Mouse (Mus musculus): ENCODE data around the gene Rpl15.
A peak's percentile ranks its signal among the peaks of the same experiment; 100 is the strongest.
"Not testable (repeated sequence)": the region's sequence is repeated elsewhere in the genome, so short reads cannot be mapped to it uniquely, and the experiment has no call there.

The Rpl15 gene

DNA sequence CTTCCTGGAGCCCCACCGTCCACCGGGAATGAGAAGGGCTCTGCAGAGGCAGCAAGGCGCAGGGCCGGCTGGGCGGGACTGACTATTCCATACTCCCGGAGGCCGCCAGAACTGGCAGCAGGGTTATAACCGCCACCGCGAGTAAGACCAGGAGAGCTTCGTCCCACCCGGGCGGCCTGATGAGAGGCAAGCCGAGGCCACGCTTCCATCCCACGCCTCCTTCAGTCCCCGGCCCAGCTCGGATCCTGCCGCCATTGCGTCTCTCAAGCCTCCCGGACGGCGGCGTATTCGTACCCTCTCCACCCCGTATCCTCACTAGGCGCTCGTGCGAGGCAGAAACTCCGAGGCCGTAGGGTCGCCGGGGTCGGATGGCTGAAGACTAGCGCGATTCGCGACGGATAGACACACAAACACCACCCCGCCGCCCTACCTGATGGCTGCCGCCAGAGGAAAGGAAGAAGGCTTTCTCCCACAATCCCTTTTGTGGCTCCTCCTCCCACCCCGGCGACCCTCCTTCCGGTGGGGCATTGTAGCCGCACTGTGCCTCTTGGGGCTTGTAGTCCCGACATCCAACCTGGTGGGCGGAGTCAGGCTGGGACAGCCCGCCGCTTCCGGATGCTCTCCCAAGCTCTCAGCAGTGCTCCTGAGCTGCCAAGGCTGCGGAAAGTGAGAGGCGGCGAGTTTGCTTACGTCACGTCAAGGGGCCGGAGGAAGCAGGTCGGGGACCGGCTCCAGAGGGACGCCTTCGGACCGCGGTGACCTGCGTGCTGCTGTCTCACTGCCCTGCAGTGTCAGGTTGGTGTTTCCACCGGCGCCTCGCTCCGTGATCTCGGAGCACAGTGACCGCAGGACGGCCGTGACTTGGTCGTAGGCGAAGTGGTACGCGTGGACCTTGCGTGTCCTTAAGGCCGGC, at the start of gene Rpl15, which contains the start of gene Nkiras1:
Gene Rpl15, minus strand, starts transcription at position 863 of the 913 bp plus-strand sequence.
Gene Nkiras1, plus strand, starts transcription at position 608 of the 913 bp plus-strand sequence.
- peak; percentile 98 to 99 for DNase-seq

DNA sequence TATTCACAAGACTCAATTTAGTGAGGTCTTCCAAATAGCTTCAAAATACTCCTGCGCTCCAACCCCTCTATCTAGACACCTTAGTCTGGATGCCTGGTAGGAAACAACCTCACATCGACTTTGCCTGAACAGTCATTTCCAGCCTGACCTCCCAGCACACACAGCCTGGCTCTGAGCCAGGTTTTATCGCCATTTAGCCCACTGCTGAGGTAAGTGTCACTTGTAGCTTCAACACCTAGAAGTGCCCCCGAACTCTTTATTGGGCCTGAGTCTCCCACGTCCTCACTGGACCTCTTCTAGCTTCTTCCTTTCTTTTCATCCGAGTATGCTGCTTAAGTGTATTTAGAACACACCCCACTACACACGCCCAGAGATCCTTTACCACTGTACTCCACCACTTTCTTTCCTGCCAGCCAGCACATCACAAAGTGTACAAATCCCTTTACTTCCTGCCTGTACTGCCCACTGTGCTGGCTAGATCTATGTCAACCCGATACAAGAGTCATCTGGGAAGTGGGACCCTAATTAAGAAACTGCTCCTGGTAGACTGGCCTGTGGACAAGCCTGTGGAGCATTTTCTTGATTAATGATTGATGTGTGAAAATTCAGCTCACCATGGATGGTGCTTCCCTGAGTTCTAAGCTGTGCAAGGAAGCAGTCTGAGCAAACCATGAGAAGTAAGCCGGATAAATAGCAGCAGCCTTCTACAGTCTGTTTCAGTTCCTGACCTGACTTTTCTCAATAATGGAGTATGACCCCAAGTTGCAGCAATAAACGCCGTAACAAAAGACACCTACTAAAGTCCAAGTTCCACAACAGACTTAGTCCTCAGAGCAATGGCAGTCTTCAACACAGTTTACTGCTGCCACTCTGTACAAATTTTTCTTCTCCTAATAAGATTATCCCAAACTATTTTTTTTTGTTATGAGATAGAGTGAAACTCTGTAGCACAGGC, 46.5 kb upstream of the Rpl15 start:
- DNase-seq, result no peak

DNA sequence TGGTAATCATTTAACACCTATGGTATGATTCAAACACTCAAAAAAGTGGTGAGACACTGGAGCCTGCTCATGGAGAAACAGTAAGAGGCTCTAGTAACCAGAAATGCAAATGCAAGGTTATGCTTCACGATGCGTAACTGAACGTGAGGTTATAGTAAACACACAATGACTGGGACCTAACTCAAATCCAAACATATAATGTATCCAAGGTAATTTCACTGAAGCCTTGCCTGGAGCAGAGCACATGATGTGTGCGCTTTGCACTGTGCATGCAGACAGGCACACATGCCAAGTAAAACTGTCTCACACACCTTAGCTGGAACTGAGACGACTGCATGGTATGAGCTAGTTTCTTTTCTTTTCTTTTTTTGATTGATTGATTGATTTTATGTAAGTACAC, 33.0 kb upstream of the Rpl15 start:
- no peak for DNase-seq

DNA sequence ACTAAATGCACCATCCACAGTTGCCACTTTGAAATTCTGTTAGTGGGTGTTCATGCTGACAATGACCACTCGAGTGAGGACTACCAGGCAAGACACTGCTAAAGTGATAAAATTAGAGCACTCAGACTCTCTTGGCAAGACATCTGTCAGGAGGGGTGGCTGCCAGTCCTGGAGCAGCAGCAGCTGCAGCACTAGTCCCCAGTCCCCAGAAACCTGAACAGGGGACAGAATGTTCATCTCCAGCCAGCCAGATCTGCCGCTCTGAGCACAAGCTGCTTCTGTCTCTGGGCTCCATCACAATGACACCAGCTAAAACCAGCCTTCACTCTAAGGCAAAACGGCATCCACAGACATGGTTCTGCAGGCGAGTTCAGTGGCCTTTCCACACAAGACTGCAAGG, 32.1 kb upstream of the Rpl15 start:
- peak; percentile 29 to 30 for DNase-seq

DNA sequence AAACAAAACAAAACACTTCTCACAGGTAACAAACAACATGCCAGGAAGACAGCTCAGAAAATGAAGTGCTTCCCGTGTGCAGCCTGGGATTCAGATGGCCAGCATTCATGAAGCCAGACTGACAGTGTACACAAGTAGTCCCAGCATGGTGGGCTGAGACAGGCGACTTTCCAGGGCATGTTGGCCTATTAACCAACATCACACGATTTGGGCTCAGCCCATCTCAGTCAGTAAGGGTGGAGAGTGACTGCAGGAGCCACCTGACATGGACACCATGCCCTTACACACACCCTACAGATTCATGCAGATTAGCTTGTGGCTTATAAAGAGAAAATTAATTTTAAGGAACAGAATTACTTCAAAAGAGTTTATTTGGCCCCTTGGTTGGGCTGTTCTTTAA, 31.6 kb upstream of the Rpl15 start:
- no peak for DNase-seq

DNA sequence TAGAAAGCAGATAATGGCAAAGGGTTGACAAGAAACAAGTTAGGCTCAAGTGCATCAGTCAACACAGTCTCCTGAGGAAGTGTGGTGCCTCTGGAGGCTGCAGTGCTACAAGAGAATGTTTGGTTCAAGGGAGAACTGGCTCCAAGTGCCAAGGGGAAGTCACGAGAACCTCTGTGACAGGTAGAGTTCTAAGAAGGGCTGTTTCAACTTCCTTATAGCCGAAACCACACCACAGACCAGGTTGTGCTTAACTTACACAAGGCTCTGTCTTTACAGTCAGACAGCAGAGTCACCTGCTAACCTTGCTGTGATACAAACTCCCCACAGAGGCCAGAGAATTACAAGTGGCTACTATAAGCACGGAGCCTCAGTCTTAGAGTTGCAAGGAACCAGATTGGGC, 30.4 kb upstream of the Rpl15 start:
- DNase-seq, result no peak

DNA sequence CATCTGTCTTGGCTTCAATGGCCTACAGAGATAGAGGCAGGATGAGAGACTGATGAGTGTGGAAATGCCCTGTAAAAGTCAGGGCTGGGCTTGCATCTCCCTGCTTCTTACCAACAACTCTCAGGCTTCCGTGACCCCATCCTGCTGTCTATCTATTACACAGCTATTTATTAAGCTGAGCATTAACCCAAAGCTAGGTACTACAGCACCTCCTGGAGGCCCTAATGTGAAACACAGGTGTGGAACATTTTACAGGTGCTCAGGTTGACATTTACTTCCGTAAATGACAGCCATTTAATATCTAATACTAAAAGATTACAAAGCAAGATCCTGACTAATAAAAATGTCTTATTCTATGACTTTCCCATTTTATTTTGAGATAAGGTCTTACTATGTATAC, 29.5 kb upstream of the Rpl15 start:
- DNase-seq, result peak in 1 of 2 experiments; percentile 14

DNA sequence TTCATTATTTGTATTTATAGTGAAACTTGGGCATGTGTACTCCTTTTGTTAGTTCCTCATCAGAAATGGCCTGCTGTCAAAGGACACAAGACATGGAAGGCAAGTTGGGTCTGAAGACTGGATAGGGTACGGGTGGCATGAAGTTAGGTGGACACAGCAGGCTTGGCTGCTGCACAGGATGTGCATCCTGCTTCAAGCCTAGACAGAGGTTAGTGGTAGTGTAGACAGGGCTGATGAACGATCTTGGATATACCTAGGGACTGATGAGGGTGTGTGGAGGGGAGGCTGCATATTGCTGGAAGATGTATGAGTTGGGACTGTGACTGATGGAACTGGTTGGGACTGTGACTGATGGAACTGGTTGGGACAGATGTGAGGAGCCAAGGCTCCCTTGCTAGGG, 27.7 kb upstream of the Rpl15 start:
- DNase-seq, result no peak

DNA sequence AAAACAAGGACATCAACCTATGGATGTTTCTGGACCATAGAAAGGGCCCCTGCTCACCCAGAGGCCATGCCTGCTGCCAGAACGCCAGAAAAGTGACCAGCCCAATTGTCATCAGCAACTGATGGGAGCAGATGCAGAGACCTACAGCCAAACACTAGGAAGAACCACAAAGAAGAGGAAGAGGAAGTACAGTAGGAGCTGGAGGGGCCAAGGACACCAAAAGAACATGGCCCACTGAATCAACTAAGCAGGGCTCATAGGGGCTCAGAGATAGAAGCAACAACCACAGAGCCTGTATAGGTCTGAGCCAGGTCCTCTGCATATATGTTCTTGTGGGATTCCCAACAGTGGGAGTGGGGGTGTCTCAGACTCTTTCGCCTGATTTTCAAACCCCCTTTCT, 26.2 kb upstream of the Rpl15 start:
- DNase-seq, result no peak

DNA sequence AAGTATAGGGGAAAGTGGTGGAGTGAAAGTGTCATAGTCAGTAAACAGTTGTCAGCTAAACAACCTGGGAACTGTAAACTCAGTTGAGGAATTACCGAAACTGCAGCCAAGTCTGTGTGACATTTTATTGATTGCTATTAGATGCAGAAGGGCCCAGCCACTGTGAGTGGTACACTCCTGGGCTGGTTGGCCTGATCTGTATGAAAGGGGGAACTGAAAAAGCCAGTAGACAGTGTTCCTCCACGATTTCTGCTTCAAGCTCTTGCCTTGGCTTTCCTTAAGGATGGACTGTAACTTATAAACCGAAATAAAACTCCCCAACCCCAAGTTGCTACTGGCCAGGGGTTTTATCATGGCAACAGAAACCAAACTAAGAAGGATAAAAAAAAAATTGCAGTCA, 21.4 kb upstream of the Rpl15 start:
- DNase-seq, result no peak

DNA sequence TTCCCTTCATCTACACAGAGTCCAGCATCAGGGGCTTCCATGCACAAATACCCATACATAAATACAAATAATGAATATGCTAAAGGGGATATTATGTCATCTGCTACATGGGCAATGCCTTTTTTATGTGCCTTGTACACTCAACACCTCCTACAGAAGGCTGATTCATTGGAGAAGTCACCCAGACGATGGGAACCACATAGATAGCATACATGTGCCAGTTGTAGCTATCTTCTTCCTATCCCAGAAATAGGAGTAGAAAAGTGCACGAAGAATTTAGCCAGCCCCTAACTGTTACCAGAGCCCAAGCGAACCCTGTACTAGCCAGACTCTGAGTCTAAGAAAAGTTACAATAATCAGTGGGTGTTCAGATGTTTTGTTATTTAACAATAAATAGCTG, 20.9 kb upstream of the Rpl15 start:
- DNase-seq, result no peak

DNA sequence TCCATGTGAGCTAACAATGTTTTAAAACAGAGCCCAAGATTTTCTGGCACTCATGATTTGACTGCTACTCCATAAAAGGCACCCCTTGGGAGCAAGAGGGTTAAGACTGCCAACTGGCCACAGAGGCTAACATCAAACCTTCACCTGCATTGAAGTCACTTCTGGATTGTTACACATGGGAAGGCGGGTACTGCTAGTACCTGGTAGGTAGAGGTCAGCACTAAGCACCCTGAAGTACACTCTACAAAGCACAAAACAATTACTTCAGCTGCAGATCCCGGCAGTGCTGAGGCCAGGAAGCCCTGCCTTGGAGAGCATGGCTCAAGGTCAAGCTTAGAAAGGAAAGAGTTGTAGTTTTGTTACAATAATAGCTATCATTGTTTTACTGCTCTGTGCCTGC, 16.2 kb upstream of the Rpl15 start:
- DNase-seq, result no peak

DNA sequence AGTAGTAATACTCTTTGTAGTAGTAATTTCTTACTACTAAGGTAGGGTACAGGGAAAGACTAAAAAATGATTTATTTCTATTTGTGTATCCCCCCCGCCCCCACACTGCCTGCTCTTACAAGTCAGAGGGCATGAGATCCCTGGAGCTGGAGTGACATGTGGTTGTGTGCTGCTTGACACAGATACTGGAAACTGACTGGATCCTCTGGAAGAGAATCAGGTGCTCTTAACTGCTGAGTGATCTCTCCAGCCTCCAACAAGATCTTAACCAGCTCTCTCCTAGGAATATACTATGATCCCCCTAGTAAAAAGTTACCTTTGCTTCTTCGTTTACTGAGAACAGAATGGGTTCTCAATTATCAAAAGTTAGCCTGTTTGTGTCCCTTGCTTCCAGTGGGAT, 15.2 kb upstream of the Rpl15 start:
- no peak for DNase-seq

DNA sequence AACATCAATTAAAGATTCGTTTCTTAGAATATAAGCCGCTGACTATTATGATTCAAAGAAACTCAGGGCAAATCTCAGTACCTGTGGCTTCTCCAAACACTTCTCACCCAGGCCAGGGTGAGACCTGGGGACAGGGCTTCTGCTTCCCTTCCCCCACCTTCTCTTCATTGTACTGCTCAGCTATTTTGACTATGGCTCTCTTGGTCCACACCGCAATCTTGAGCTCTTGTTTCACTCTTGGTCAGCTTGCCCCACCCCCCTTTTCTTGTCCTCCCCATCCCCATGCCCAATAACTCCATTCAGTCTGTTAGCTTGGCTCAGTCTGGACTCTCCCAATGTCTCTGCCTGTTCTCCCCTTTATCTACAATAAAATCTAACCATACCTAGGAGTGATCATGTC, 14.3 kb upstream of the Rpl15 start:
- DNase-seq, result no peak

DNA sequence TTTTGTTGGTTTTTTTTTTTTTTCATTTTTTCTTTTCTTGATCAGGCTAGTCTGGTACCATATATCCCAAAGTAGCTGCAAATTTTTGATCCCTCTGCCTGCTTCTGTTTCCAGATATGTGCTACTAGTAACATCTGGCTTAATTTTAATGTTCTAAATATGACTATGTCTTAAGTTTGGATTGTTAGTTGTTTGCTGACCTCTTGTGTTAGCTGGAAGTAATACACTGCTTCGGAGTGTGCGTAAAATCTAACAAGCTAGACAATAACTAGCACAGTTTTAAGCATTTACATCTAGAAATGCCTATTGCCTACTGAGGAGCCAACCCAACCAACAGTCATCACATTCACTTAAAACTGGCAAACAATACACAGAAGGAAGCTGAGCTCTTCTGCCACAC, 13.4 kb upstream of the Rpl15 start:
- DNase-seq, result no peak

DNA sequence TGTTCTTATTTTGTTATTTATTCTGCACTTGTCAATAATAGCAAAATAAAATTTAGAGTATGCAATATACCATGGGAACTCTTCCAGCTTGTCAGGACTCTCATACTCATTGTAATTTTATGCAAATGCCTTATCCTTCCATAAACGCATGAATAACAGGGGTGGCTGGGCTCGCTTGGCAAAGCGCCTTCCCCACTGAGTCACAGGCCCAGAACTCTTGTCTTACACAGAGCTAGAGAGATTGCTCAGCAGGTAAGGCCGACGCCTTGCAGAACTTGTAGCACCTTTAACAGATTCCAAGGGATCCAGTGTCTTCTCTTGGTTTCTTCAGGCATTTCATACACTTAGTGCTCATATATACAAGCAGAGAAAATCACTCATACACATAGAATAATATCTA, 9.2 kb upstream of the Rpl15 start:
- no peak for DNase-seq

DNA sequence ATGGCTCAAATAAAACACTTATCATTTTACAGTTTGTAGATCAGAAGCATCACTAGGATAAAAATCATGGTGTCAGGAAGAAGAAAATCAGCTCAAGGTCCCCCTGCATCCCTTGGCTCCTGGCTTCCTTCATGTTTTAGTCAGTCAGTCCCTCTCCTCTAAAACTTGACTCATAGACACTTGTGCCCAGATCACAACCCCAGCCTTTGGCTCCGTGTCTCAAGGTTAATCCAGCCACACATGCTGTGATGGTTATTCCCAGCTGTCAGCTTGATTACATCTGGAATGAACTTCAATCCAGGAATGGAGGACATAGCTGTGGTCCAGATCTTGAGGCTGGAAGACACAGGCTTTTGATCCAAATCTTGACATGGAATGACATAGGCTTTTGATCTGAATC, 3.3 kb upstream of the Rpl15 start:
- DNase-seq, result no peak

DNA sequence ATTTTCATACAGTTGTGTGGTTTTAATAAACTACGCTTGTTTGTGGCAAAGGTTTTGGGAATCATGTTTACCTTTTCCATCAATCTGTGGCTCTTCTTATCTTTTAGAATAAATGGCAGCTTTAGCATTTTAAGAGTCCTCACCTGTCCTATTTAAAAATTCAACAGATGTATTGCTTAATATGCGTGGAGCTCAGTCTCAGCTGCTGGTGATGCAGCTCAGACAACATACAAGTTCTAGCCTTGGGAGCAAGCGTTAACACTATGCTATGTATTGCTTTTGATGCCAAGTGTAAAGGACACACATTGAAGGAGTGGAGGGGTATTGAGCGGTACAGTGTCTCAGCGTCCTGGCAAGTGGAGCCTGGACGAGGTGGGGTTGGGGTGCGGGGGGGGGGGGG, 475 bp upstream of the Rpl15 start:
- peak; percentile 9 to 11 for DNase-seq

DNA sequence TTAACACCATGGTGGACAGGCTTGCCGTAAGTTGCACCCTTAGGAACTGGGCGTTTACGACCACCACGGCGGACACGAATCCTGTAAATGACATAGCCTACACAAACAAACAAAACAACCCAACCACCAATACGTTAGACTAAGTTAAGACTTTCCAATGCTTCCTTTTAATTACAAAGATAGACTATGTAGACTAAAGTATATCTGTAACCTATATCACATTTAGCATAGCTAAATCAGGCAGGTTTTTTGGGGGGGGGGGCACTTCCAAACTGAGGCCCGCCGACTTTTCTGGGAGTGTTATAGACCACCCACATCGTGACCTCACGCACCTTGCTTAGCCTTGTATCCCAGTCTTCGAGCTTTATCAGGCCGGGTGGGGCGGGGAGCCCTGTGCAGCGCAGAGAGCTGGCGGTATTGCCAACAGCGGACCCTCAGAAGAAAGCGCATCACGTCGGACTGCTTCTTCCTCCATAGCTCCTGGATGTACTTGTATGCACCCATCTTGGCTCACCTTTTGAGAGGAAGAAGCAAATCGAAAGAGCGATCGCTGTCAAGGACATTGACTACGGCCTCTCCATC, 1.2 kb downstream of the Rpl15 start:
- DNase-seq, result not testable (repeated sequence)

DNA sequence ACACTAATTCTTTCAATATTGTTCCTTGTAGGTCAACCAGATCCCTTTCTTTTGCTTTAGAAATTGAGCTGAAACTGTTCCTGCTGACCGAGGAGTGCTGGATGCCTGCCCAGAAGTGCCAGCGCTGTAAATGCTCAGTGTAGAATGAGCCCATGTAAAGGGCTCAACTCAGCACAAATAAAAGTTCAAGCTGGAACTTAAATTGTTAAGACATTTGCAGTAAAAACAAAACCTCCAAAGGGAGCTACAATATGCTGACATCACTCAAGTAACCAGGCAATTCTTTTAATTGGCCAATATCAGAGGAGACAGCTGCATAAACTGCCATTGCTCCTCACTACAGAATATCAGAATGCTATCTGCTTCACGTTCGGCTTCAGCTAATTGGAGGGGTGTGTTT, 7.8 kb downstream of the Rpl15 start:
- DNase-seq, result peak; percentile 55 to 80

DNA sequence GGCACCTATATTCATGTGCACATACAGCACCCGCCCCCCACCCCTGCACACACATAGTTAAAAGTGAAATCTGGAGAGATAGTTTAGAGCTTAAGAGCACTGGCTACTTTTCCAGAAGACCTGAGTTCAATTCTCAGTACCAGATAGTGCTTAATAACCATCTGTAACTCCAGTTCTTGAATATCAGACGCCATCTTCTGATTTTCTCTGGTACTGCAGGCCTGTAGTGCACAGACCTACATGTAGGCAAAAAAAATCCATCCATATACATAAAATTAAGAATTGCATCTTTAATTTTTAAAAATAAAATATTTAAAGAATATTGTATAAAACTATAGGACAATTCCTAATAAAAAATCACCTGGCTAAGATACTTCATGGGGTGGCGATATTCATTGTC, 10.0 kb downstream of the Rpl15 start:
- DNase-seq, result no peak

DNA sequence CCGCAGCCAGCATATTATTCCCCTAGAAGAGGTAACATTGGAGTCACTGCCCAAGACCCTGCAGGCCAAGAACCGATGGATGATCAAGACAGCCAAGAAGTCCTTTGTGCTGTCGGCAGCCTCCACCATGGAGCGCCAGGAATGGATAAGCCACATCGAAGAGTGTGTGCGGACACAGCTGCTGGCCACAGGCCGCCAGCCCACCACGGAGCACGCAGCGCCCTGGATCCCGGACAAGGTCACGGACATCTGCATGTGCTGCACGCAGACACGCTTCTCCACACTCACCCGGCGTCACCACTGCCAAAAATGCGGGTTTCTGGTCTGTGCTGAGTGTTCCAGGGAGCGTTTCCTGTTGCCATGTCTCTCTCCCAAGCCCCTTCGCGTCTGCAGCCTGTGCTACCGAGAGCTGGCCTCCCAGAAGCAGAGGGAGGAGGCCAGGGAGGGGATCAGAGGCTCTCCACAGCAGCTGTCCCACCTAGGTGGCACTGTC, 28.5 kb downstream of the Rpl15 start:
- no peak for DNase-seq

DNA sequence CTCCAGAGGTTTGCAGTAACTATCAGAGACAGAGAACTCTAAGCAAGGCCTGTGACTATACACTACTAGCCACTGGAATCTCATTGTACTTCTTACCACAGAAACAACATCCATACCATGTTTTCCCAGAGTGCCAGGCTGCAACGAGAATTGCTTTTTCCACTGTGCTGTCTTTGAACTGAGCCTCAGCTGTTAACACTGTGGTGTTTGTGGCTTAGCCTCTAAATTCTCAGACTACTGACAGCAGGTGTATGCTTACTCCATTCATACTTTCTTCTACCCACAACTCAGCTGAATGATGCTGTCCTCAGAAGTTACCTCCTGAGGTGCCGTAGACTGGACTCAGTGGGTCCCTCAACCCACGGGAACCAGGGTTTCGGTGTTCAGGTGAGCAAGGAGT, 29.4 kb downstream of the Rpl15 start:
- DNase-seq, result no peak

Measured in cerebellum, postnatal 25 days (tissue).